Mouse (Mus musculus): ENCODE measurements around the gene S100a11. TPM values are rescaled to one million over a fixed set of nuclear protein-coding genes. Genes with fewer than 3 reads are reported as not detected.
"Not testable (repeated sequence)": the region's sequence is repeated elsewhere in the genome, so short reads cannot be mapped to it uniquely, and the experiment has no call there.

The S100a11 gene
- total RNA-seq (2022): 10 to 100 TPM; 59.3 to 66.7 (median 61.4) TPM

- DNase-seq (ENCODE audit: low spot score): peak; percentile 60
Measured at GRCm38 (mm10) chr3:93520330-93521193, at the start of gene S100a11. Gene S100a11 (plus strand): TSS chr3:93520488.

- no peak for DNase-seq (ENCODE audit: low spot score)
Measured at GRCm38 (mm10) chr3:93480053-93480452, 40.2 kb upstream of the S100a11 start.

- no peak for DNase-seq (ENCODE audit: low spot score)
Measured at GRCm38 (mm10) chr3:93481982-93482616, 38.2 kb upstream of the S100a11 start.

- DNase-seq (ENCODE audit: low spot score): no peak
Measured at GRCm38 (mm10) chr3:93485611-93486010, 34.7 kb upstream of the S100a11 start.

GRCm38 (mm10) chr3:93488541-93488940, 31.7 kb upstream of the S100a11 start:
- no peak for DNase-seq (ENCODE audit: low spot score)

GRCm38 (mm10) chr3:93492176-93492575, 28.1 kb upstream of the S100a11 start:
- DNase-seq (ENCODE audit: low spot score): no peak

- DNase-seq (ENCODE audit: low spot score): peak; percentile 38
Measured at GRCm38 (mm10) chr3:93493992-93494391, 26.3 kb upstream of the S100a11 start.

GRCm38 (mm10) chr3:93494774-93495173, 25.5 kb upstream of the S100a11 start:
- DNase-seq (ENCODE audit: low spot score): not testable (repeated sequence)

- no peak for DNase-seq (ENCODE audit: low spot score)
Measured at GRCm38 (mm10) chr3:93497131-93497530, 23.2 kb upstream of the S100a11 start.

GRCm38 (mm10) chr3:93499129-93499528, 21.2 kb upstream of the S100a11 start:
- no peak for DNase-seq (ENCODE audit: low spot score)

GRCm38 (mm10) chr3:93504536-93505189, 15.6 kb upstream of the S100a11 start:
- DNase-seq (ENCODE audit: low spot score): no peak

- peak; percentile 23 for DNase-seq (ENCODE audit: low spot score)
Measured at GRCm38 (mm10) chr3:93505960-93506863, 14.1 kb upstream of the S100a11 start.

- no peak for DNase-seq (ENCODE audit: low spot score)
Measured at GRCm38 (mm10) chr3:93506881-93507325, 13.4 kb upstream of the S100a11 start.

GRCm38 (mm10) chr3:93509301-93509700, 11.0 kb upstream of the S100a11 start:
- no peak for DNase-seq (ENCODE audit: low spot score)

GRCm38 (mm10) chr3:93511036-93511435, 9.3 kb upstream of the S100a11 start:
- no peak for DNase-seq (ENCODE audit: low spot score)

- DNase-seq (ENCODE audit: low spot score): no peak
Measured at GRCm38 (mm10) chr3:93511801-93512200, 8.5 kb upstream of the S100a11 start.

GRCm38 (mm10) chr3:93512386-93513101, 7.7 kb upstream of the S100a11 start:
- DNase-seq (ENCODE audit: low spot score): no peak

- DNase-seq (ENCODE audit: low spot score): no peak
Measured at GRCm38 (mm10) chr3:93514628-93515027, 5.7 kb upstream of the S100a11 start.

GRCm38 (mm10) chr3:93517343-93517742, 2.9 kb upstream of the S100a11 start:
- DNase-seq (ENCODE audit: low spot score): no peak

GRCm38 (mm10) chr3:93519856-93520329, 395 bp upstream of the S100a11 start:
- no peak for DNase-seq (ENCODE audit: low spot score)
